Mouse (Mus musculus) monocyte, adult 2 months (primary cell): ENCODE measurements around the gene Slc22a1.
"Not testable (repeated sequence)": the region's sequence is repeated elsewhere in the genome, so short reads cannot be mapped to it uniquely, and the experiment has no call there.

Experiments used
- DNase-seq, 2 experiments: peaks; one replicate each; pipeline ENCODE4 v3.0.0; 2022; ENCODE audit warnings: low spot score in 2 of 2, low read depth in 1 of 2

Gene Slc22a1

DNA sequence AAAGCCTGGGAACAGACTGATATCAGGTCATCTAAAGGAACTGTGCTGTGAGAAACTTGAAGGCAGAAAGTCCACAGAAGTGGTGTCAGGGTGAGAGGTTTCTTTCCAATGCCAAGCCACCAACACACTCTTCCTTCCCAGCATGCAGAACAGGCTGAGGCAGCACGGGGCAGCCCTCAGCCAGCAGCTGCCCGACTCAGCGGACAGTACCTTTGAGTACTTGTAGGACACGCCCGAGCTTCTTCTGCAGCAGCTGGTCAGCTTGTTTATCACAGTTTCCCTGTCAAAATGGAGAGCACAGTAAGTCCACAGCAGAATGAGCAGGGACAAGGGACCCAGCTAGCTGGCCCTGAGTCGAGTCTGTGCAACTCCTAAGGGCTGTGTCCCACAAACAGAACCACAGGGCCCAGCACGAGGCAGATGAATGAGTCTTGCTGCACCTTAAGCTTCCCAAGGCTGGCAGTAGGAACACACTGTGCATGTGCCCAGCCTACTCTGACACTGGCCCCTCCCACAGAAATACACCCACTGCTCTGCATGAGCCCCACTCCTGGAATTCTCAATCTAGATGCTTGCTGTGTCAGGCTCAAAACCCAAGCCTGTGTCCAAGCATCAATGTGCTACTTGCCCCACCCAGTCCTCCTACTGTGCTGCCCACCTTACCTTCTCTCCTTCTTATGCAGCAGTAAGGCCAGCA, 9.4 kb upstream of the Slc22a1 start:
- DNase-seq = no peak

DNA sequence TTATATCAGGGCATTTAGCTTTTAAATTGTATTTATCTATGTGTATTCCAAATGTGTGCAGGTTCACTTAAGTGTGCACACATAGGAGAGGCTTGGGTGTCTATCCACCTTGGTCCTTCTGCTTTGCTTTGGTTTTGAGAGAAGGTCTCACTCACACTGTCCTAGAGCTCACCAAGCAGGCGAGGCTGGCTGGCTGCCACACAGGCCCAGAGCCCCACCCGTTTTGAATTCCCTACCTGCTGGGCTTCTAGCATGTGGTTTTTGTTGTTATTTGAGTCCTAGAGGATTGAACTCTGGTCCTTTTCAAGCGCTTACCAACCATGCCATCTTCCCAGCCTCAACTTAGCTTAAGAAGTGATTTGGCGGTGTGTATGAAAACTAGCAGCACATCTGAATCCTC, 8.8 kb upstream of the Slc22a1 start:
- no peak for DNase-seq

DNA sequence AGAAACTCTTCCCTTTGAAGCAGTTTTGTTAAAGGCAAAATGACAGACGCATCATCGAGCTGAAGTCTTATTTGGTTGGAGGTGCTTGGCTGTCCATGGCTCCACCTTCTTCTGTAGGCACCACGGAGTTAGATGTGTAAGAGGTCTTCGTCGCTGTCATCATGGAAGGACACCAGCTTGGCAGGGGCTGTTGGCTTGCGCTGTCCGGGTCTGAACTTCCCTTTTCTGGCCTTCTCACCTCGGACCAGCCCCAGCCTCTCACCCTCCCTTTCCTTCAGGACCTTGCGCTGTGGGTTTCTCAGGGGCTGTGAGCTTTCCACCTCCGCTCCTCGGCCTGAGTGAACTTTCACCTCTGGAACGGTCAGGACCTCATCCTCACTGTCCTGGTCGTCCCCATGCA, 8.0 kb upstream of the Slc22a1 start:
- DNase-seq = no peak

DNA sequence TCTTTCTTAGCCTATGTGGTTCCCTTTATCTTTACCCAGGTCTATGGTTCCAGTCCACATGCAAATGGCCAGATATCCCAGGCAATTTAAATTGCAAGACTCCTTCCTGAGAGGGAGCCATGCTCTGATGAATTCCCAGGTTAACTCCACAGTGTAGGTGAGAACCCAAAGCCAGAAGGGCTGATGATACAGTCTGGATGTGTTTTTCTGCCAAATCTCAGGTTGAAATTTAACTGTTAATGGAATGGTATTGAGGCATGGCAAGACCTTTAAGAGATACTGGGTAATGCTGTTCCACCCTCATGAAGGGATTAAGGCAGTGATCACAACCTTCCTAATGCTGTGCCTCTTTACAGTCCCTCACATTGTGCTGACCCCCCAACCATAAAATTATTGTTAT, 2.6 kb upstream of the Slc22a1 start:
- DNase-seq = no peak

DNA sequence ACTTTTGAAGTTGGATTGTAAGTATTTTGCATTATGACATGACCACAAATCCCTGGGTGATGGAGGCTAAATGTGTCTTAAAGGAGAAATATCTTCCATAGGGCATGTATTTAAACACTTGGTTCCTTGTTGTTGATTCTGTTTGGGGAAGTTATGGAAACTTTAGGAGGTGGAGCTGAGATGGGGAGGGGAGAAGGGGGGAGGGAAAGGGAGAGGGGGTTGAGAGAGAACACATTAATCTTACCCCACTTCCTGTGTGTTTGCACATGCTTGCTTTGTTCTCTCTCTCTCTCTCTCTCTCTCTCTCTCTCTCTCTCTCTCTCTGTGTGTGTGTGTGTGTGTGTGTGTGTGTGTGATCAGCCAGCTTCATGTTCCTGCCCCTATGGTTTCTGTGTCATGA, 1.5 kb upstream of the Slc22a1 start:
- no peak for DNase-seq

DNA sequence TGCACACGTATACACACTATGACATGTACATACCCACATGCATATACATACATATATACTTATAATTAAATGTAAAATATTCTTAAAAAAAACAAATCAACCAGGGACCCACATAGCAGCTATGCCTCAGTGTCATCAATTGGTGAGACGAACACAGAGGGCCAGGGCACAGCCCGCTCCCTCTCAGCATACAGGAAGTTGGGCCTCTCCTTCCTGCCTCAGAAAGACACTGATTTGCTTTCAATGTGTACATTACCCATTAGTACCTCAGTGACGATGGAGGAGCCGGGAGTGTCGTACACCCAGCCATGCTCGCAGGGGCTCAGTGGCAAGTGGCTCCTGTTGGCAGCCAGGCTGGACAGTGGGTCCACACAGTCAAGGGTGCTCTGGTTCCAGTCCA, 649 bp downstream of the Slc22a1 start:
- DNase-seq = not testable (repeated sequence)

DNA sequence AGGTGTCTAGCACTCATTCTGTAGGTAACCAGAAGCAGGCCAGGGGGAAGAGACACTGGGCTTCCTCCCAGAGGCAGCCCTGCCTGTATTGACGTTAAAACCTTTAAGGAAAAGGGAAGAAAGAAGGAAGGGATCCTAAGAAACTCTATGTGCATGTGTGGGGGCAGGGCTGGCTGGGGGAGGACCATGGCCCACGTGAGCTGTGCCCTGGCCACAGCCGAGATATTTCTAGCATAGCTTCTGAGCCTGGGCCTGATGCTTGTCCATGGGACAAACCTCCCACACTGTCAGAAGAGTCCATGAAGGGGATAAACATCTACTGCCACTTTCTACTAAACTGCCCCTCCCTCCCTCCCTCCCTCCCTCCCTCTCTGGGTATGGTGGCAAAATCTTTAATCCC, 1.8 kb downstream of the Slc22a1 start:
- DNase-seq = no peak

DNA sequence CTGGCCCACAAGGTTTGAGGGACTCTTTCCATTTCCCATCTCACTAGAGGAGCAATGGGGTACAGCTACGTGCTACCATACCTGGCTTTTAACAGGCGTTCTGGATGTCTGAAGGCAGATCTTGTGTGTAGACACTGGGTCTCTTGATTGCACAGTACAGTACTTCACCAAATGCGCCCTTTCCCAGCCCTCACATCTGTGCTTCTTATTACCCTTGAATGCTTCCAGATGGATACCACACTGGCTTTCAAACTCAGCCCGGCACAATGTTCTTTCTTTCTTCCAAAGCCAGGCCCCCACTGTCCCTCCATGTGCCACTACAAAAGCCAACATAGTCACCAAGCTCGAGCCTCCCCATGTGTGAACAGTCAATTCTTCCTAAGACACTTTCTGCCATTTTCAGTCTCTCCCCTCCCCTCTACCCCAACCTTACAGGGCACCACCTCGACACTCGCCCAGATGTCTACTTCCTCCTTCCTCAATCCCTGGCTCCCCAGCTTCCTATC, 3.3 kb downstream of the Slc22a1 start:
- DNase-seq = no peak

DNA sequence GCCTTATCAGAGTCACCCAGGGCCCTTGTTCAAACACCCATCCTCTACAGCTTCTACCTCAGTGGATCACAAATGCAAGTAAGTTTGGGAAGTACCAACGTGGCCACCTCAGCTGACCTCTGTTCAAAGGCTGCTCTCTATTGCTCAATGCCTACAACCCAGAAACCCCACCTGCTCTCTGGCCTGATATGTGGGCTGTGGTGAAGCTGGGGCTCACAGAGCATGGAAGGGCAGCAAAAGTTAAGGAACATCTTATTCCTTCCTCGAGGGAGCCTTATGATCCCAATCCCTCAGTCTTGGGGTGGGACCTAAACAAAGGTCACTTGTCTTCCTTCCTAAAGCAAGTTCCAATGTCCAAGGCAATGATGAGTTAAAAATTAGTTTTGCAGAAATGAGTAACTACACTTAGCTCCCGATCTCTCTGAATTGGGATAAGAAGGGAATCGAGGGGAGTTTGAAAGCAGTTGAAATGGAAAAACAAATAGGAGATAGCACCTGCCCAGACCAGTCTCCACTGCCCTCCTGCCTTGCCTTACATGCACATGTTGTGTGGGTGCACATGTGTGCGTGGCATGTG, 4.5 kb downstream of the Slc22a1 start:
- no peak for DNase-seq

DNA sequence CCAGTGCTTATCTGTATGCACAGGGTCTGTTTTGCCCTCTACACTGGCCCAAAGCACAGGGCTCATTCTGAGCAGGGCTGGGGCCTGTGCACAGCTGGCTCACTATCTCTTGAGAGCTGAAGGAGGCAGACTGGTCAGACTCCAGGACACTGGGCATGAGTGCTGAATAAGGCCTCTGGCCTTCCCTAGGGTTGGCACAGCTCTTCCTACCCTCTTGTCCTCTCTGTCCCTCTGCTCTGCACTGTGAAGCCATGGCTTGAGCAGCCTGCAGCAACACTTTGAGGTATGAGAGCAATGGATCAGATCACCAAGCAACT, 6.3 kb downstream of the Slc22a1 start:
- no peak for DNase-seq

DNA sequence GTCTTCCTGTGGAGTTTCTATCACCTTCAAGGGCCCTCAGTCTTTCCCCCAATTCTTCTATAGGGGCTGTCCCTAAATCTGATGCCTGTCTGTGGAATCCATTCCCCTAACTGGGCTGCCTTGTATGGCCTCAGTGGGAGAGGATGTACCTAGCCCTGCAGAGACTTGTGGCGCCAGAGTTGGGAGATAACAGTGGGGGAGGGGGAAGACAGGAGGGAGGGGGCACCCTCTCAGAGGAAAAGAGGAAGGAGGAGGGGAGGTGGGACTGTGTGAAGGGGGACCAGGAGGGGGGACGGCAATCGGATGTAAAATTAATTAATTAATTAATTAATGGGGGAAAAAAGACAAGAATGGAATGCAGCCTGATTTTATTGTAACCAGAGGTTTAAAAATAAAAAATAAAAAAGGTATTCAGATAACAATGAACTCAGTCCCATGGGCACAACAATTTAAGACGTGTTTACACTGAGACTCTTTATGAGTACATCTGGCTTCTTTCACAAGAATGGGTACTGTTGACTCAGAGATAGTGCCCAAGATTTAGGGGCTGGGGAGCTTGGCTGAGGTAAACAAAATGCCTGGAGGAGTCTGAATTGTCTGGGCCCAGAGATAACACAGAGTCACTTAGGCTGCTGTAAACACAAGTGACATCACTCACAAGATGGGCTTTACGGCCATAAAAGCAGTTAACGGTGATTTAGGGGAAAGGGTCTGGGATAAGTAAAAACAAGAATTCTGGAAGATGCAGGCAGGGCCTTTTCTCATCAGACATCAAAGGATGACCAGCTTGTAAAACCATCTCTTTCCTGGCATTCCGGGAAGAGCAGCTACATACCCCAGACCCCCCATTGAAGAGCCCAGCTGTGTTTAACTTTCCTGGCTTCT, 6.9 kb downstream of the Slc22a1 start:
- no peak for DNase-seq

DNA sequence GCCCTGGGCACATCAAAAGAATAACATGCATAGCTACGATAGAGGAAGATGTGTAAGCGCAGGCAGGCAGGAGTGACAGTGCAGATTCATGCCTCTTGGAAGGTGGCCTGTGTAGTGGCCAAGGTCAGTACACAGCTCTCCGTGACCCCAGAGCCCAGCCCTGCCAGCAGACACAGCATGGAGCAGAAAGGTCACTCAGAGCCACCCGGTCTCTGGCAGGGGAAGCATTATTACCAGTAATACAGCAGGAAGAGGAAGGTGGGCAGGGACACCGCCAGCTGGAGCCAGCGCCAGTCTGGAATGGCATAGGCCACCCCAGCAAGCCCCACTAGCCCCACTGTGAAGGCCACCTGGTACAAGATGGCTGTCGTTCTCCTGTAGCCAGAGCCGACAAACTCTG, 11.5 kb downstream of the Slc22a1 start:
- no peak for DNase-seq

DNA sequence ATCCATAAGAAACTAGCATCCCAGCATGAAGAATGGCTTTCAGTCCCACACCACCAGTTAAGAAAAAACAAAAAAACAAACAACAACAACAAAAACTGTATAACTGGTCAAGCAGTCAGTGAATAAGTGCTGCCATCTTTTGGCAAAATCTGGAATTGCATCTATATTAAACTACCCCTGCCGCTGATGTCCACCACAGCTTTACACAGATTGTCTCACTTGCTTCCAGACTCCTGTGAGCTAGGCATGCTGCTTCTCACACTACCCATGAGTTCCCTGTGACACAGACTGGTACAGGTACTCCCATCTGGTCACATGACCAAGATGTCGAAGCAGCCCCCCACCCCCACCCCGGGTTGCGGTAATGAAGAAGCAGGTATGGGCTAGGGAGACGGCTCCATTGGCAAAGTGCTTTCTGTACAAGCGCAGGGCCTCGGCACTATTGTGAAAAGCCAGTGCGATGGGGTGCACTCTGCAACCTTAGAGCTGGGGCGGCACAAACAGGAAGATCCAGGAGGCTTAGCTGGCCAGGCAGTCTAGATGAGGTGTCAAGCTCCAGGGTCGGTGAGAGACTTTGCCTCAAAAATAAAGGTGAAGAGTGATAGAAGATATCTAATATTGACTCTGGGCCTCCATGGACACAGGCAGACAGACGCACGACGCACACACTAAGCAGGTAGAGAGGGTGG, 14.9 kb downstream of the Slc22a1 start:
- DNase-seq = no peak

DNA sequence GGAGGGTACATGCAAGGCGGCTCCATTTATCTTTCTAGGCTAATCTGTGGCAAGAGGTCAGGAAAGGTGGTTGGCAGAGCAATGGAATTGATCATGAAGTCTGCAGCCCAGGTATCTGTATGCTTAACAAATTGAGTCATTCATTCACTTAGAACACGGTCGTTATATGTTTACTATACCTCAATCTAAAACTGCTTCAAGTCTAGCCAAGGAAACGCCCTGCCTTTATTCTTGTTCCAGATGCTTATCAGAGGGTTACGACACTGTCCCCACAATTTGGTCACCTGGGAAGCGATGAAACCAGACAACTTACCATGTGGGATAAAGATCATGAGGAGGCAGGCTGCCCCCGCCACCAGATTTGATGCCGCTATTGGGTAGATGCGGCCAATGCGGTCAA, 16.4 kb downstream of the Slc22a1 start:
- no peak for DNase-seq

DNA sequence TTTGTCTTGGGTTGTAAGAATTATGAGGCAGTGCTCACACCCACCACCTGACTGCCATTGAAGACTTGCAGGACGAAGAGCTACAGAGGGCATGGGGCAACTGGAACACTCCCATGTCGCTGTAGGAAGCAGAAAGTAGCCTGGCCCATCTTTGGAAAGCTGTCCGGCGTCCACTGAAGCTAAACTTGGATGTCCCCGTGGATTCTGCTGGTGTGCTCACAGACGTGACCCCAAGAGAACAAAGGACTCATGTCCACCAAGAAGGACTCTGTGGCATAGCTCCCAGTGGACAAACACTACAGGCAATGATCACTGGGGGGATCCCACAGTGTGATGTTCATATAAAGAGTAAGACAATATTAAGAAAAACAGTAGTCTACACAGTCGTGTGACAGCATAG, 16.8 kb downstream of the Slc22a1 start:
- DNase-seq = no peak

DNA sequence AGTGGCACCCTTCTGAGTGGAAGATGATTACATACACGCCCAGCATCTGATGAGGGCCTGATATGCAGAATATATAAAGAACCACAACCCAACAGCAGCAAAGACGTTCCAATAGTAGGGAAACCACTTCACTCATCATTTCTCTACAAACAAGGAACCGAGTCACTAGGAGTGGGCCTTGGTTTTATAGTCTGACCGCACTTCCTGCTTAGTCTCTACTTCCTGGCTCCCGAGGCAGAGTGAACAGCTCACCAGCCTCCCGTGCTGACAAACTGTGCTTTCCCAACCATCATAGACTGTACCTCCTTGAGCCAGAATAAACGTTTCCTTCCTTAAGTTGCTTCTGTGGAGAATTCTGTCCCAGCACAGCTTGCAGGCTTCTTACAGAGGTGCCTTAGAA, 19.8 kb downstream of the Slc22a1 start:
- DNase-seq = peak in 1 of 2 experiments; percentile 6

DNA sequence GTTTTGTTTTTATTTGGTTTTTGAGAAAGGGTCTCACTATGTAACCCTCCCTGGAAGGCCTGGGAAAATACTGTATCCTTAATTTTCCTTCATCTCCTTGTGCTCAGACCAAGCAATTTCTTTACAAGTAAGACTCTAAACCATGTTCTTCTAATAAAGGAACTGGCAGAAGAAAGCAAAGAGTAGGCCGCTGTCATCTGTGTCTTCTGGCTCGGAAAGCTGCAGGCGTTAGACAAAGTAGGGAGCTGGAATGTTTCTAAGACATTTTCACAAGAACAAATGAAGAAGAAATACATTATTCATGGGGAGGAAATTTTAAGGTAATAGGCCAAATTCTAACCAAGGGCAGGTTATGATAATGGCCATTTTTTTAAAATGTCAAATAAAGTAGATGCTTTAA, 21.6 kb downstream of the Slc22a1 start:
- DNase-seq = no peak

DNA sequence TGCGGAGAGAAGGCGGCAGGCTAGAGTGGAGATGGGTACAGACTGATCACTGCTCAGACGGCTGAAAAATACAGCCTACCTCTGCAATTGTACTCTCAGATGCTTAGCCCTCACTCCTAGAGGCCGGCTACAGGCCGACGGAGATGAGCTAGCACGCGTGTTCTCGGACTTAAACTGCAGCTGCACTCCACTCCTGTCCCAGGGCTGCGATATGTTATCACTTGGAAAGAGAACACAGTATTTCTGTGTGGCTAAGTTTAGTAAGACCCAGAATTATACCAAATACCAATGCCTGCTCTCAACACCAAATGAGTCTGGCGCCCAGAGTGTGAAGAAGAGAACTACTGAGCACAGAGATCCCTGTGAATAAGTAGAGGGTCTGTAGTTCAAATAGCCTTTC, 23.0 kb downstream of the Slc22a1 start:
- DNase-seq = no peak

DNA sequence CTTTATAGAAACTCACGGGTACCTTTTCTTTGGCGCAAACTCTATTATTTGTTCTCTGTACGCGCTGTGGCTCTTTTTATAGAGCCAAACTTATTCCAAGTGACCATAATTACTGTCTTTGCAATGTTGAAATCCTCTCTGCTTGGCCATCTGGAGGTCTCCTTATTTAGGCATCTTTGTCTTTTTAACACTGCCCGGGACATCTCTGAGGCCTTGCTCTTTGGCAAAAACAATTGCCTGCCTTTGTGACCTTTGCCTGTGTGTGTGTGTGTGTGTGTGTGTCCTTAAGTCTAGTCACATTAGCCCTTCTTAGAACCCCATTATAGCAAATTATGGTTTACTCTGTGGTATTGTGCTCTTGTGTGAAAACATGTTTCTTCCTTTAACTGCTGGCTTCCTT, 30.2 kb downstream of the Slc22a1 start:
- no peak for DNase-seq

DNA sequence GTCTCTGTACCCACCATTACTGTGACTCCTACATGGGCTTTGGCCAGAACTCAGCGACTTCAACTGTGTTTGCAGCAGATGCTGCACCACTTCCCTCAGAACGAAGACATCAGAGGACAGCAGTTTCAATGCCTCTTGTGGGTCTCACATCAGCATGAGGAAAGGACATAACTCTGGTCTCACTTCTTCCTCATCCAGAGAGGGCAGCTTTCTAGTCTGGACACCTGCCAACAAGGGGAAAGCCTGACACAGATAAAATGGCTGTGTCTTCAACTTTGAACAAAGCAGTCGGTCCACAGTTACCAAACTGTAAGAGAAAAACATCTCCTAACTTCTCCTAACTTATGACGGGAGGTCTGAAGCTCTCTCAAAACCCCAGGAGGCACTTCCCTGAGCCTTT, 34.5 kb downstream of the Slc22a1 start:
- no peak for DNase-seq

DNA sequence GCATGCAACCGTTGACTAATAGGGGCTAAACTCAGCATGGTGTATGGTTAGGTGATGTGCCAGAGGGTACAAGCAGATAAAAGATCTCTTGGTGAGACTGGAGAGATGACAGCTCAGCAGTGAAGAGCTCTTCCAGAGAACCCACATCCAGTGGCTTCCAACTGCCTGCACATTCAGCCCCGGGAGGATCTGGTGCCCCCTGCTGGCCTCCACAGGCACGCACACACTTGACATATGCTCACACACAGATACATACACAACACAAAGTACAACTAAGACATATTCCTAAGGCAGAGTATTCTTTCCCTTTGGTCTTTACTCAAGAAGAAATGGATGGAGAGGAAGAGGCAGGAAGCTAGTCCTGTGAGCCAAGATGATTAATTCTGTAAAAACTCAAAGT, 36.0 kb downstream of the Slc22a1 start:
- DNase-seq = no peak

DNA sequence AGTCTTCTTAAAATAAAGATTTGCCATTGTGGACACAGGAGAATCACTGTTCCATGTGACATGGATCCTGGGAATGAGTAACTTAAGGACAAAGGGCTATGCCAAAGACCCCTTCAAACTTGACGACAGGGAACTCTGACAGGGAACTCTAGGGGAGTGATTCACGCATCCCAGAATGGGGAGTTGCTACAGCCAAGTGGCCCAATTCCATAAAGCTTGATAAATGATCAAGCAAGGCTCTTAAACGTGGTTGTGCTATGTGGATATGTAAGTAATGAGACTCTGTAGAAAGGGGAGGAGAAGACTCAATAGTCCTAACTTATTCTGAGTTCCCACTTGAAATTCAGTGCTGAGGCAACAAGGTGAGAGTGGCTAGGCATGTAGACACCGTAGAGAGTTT, 40.8 kb downstream of the Slc22a1 start:
- DNase-seq = no peak
